Mouse (Mus musculus) ES-Bruce4 (cell line): ENCODE measurements around the gene Ssxb10. TPM values are rescaled to one million over a fixed set of nuclear protein-coding genes. Genes with fewer than 3 reads are reported as not detected.
"Not testable (repeated sequence)": the region's sequence is repeated elsewhere in the genome, so short reads cannot be mapped to it uniquely, and the experiment has no call there.

Experiments
- H3K27ac ChIP-seq: 2 replicates; pipeline ENCODE4 v1.5.1; 2012; ENCODE audit warnings: low read length, inconsistent platforms; ENCODE audit not compliant: insufficient read depth
- H3K27me3 ChIP-seq: 2 replicates; pipeline ENCODE4 v1.6.1; 2012; ENCODE audit warnings: mild to moderate bottlenecking, low read length, inconsistent platforms; ENCODE audit not compliant: control insufficient read depth, poor library complexity, insufficient read depth, severe bottlenecking
- H3K36me3 ChIP-seq: 2 replicates; pipeline ENCODE4 v1.6.1; 2012; ENCODE audit warnings: inconsistent platforms, mild to moderate bottlenecking, low read length, moderate library complexity; ENCODE audit not compliant: control insufficient read depth, poor library complexity, insufficient read depth, severe bottlenecking
- H3K4me1 ChIP-seq: one replicate; pipeline ENCODE4 v1.8.1; 2011; ENCODE audit warnings: low read length; ENCODE audit not compliant: control insufficient read depth, insufficient read depth
- H3K4me3 ChIP-seq: 2 replicates; pipeline ENCODE4 v1.5.1; 2011; ENCODE audit warnings: low read depth, mild to moderate bottlenecking, low read length
- H3K9ac ChIP-seq: 2 replicates; pipeline ENCODE4 v1.6.1; 2012; ENCODE audit warnings: low read depth, mild to moderate bottlenecking, inconsistent platforms; ENCODE audit not compliant: poor library complexity, severe bottlenecking
- H3K9me3 ChIP-seq: replicated peaks from 2 replicates; pipeline ENCODE4 v1.6.1; 2012; ENCODE audit warnings: mild to moderate bottlenecking, low read length, inconsistent platforms; ENCODE audit not compliant: control insufficient read depth, poor library complexity, insufficient read depth, severe bottlenecking
- CTCF ChIP-seq: IDR thresholded peaks from one replicate; pipeline ENCODE4 v1.8.1; 2011; ENCODE audit warnings: low read depth, low read length
- EP300 ChIP-seq: IDR thresholded peaks from 2 replicates; pipeline ENCODE4 v1.6.1; 2011; ENCODE audit warnings: low read depth, low read length; ENCODE audit not compliant: insufficient read depth
- POLR2A ChIP-seq: IDR thresholded peaks from one replicate; pipeline ENCODE4 v1.8.1; 2011; ENCODE audit warnings: low read length; ENCODE audit not compliant: insufficient read depth
- polyA plus RNA-seq: library from polyadenylated mRNA; stranded (reverse); fragments of >200 nt; gene quantifications from 2 replicates; pipeline ENCODE4 v1.2.4, GENCODE M21; 2011; ENCODE audit warnings: low read depth; ENCODE audit not compliant: missing spikeins, insufficient read depth, insufficient read length

Ssxb10 gene
- polyA plus RNA-seq: not detected in 2 replicates

DNA sequence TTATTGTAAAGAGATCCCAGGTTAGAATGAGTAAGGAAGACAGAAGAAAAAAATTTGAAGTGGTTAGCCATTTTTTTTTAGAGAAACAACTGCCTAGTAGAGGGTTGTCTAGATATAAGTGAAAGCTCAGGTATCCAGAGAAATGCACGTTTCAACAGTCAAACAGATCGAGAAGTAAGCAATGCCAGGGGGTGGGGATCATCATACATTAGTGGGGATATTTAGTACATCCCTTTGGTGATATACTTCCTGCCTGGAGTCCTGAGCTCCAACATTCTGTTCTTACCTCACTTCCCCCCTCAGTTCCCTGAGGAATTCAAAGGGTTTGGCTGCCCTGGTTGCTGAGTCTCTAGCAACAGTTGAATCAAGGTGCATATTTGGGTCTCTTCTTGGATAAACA is at the start of gene Ssxb10:
Gene Ssxb10, plus strand, starts transcription at position 301 of the 400 bp plus-strand sequence.
- Histone ChIP-seq H3K9me3 (no peaks in the 10 kb centered on the region), H3K27me3 (no peaks in the 10 kb centered on the region), H3K4me3 (no peak within 1 kb of the TSS)

DNA sequence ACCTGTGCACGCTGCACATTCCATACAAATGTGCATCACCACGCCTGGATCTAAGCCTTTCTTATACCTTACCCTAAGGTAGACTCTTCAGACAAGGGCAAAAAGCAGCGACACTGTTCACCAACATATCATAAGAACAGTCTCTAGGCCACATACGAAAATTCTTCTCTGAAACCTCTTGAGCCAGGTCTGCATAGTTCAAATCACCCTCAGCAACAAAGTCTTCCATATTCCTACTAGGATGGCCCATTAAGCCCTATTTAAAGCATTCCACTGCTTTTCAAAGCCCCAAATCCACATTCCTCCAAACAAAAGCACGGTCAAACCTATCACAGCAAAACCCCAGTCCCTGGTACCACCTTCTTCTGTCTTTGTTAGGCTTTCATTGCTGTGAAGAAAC is 38.6 kb upstream of the Ssxb10 start:
- TF ChIP-seq CTCF (no peak), EP300 (no peak), POLR2A (no peak)
- H3K27me3 ChIP-seq: no peaks in the 10 kb centered on the region
- no peaks in the 10 kb centered on the region for H3K9me3 ChIP-seq

More for the DNA sequence above, at the start of gene Ssxb10:
- Histone ChIP-seq H3K4me1 (no peaks in the 10 kb centered on the region), H3K36me3 (no peaks in the 10 kb centered on the region), H3K27ac (no peak within 1 kb of the TSS), H3K9ac (no peak within 1 kb of the TSS)
- TF ChIP-seq POLR2A: no peak
- no peak for TF ChIP-seq CTCF
- no peak for TF ChIP-seq EP300

DNA sequence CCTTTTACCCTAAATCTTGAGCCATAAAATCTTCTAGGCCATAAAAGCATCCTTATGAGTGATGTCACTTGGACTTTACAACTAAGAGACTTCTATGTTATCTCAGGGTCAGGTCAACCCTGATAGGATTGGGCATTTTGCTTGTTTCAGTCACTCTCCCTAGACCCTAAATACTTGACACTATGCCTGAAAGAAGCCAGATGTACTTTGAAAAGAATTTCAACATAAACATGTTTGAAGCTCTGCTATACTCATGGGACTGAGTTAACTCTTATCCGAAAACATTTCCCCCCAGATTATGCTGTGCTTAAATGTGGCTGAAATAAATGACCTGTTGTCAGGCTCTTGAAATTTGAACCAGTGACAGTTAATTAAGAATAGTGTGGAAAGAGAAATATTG is 17.9 kb upstream of the Ssxb10 start:
- H3K27me3 ChIP-seq: no peaks in the 10 kb centered on the region
- no peaks in the 10 kb centered on the region for H3K36me3 ChIP-seq
- no peak overlapping the region for H3K4me3 ChIP-seq
- TF ChIP-seq POLR2A: no peak
- TF ChIP-seq EP300: no peak
- no peak for TF ChIP-seq CTCF
- H3K9ac ChIP-seq: no peak overlapping the region
- H3K9me3 ChIP-seq: no peaks in the 10 kb centered on the region
- H3K4me1 ChIP-seq: no peaks in the 10 kb centered on the region
- H3K27ac ChIP-seq: no peak overlapping the region

More for the DNA sequence above, 38.6 kb upstream of the Ssxb10 start:
- Histone ChIP-seq H3K27ac (no peak overlapping the region), H3K9ac (no peak overlapping the region), H3K4me3 (no peak overlapping the region), H3K36me3 (no peaks in the 10 kb centered on the region), H3K4me1 (no peaks in the 10 kb centered on the region)

DNA sequence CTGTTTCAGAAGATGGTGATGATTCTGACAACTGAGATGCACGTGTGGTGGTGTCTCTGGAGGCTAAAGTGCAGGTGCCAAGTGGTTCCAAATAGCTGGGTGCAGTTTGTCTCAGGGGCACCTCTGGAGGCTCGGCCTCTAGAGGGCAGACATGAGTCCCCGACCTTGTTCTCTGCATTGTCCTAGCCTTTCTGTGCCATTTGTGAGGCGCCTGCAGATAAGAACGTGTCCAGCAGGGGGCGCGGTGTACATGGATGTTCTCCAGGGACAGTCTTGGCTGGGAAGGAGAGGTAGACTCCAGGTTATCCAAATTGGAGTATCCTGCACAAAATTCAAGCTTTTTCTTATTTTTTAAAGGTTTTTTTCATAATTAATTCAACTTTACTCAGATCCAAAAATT is 12.3 kb upstream of the Ssxb10 start:
- not testable (repeated sequence) for H3K4me3 ChIP-seq, H3K27ac ChIP-seq, H3K9me3 ChIP-seq, H3K4me1 ChIP-seq, H3K27me3 ChIP-seq, H3K36me3 ChIP-seq, H3K9ac ChIP-seq
- peak; percentile 73 for TF ChIP-seq CTCF

DNA sequence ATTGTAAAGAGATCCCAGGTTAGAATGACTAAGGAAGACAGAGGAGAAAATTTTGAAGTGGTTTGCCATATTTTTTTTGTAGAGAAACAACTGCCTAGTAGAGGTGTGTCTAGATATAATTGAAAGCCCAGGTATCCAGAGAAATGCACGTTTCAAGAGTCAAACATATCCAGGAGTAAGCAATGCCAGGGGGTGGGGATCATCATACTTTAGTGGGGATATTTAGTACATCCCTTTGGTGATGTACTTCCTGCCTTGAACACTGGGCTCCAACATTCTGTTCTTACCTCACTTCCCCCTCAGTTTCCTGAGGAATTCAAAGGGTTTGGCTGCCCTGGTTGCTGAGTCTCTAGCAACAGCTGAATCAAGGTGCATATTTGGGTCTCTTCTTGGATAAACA is 39.5 kb downstream of the Ssxb10 start, which contains the start of gene Ssxb9:
Gene Ssxb9, plus strand, starts transcription at position 301 of the 400 bp plus-strand sequence.
- not testable (repeated sequence) for H3K36me3 ChIP-seq, H3K4me3 ChIP-seq, H3K27me3 ChIP-seq, H3K27ac ChIP-seq, H3K9me3 ChIP-seq, H3K9ac ChIP-seq, H3K4me1 ChIP-seq

Other genes starting within 250 kb of the Ssxb10 start
- gene Was, start 236.9 kb upstream of the Ssxb10 start, polyA plus RNA-seq: 0.62 and 0.66 TPM in 2 replicates
- 8.7 and 11.2 TPM in 2 replicates for gene Wdr13, start 194.5 kb upstream of the Ssxb10 start, polyA plus RNA-seq
- gene Rbm3, start 181.5 kb upstream of the Ssxb10 start, polyA plus RNA-seq: 421 and 458 TPM in 2 replicates
- 9.5 and 10.9 TPM in 2 replicates for gene Tbc1d25, start 151.2 kb upstream of the Ssxb10 start, polyA plus RNA-seq
- 57.6 and 59.1 TPM in 2 replicates for gene Ebp, start 133.9 kb upstream of the Ssxb10 start, polyA plus RNA-seq
- gene Porcn, start 120.9 kb upstream of the Ssxb10 start, polyA plus RNA-seq: 8.5 and 10.8 TPM in 2 replicates
- 20.1 and 24.7 TPM in 2 replicates for gene Ftsj1, start 75.0 kb upstream of the Ssxb10 start, polyA plus RNA-seq
- gene Slc38a5, start 56.3 kb upstream of the Ssxb10 start, polyA plus RNA-seq: 0.63 and 1.7 TPM in 2 replicates
- not detected in 2 replicates for gene Ssxb9, start 39.6 kb downstream of the Ssxb10 start, polyA plus RNA-seq
- not detected in 2 replicates for gene Ssxb1, start 85.9 kb downstream of the Ssxb10 start, polyA plus RNA-seq
- not detected in 2 replicates for gene Ssxb2, start 134.3 kb downstream of the Ssxb10 start, polyA plus RNA-seq
- gene Gm14459, start 197.5 kb downstream of the Ssxb10 start, polyA plus RNA-seq: not detected in 2 replicates
- not detected in 2 replicates for gene Ssxb6, start 220.8 kb downstream of the Ssxb10 start, polyA plus RNA-seq